Mouse (Mus musculus) lung, adult 2 months (tissue): ENCODE results near the gene Mpped2. TPM values are rescaled to one million over a fixed set of nuclear protein-coding genes. Genes with fewer than 3 reads are reported as not detected.

Source experiments
- DNase-seq: peaks from one replicate; pipeline ENCODE4 v3.0.0; 2022
- H3K4me1 ChIP-seq: fragments of 200-500 bp; 2 replicates; pipeline ENCODE4 v1.6.1; 2011; ENCODE audit warnings: low read length; ENCODE audit not compliant: control insufficient read depth, insufficient read depth
- H3K4me3 ChIP-seq: fragments of 200-500 bp; replicated peaks from 2 replicates; pipeline ENCODE3; 2011; ENCODE audit warnings: low read depth, mild to moderate bottlenecking, control low read depth, low read length; ENCODE audit errors: extremely low read depth
- CTCF ChIP-seq: fragments of 200-500 bp; IDR thresholded peaks from 2 replicates; pipeline ENCODE4 v1.5.1; 2011; ENCODE audit warnings: mild to moderate bottlenecking, low read length, control low read depth; ENCODE audit not compliant: insufficient read depth
- POLR2A ChIP-seq: fragments of 200-500 bp; IDR thresholded peaks from 2 replicates; pipeline ENCODE4 v1.6.1; 2011; ENCODE audit warnings: low read depth, mild to moderate bottlenecking, control low read depth, low read length, borderline replicate concordance; ENCODE audit errors: extremely low read depth
- WGBS: fragments of 180-500 bp; shearing (Covaris S2); methylation state at CpG from one replicate; pipeline ENCODE4 v1.1.7; 2018; 5-methylcytosine and 5-hydroxymethylcytosine counted together
- polyA plus RNA-seq: library from polyadenylated mRNA; depleted of rRNA; stranded (reverse); fragments of >200 nt; gene quantifications from 2 replicates; pipeline ENCODE4 v1.2.3, GENCODE M21; 2012

The Mpped2 gene
- polyA plus RNA-seq, 1 experiment: 2.4 TPM

DNA sequence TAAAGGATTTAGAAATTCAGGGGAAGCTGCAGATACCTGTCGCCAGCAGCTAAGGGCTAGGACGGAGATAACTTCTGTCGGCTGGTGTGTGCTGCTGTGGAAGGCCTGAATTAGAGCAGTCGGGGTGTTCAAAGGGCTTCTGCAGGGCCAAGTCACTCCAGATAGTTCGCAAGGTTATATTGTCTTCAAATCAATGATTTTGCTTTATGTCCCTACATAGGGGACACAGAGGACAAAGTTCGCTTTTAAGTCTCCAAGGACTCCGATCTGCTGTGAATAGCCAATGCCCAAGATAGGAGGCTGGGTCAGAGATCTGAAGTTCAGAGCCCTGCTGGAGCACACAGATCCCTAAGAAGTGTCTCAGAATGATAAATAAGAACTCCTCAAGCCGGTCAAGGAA, 190.3 kb downstream of the Mpped2 start:
- no peak overlapping the region for H3K4me3 ChIP-seq
- no peaks in the 10 kb centered on the region for H3K4me1 ChIP-seq
- 78% methylated on average over 8 of the region's 8 CpGs for WGBS
- DNase-seq: no peak
- TF ChIP-seq CTCF: no peak
- TF ChIP-seq POLR2A: no peak

DNA sequence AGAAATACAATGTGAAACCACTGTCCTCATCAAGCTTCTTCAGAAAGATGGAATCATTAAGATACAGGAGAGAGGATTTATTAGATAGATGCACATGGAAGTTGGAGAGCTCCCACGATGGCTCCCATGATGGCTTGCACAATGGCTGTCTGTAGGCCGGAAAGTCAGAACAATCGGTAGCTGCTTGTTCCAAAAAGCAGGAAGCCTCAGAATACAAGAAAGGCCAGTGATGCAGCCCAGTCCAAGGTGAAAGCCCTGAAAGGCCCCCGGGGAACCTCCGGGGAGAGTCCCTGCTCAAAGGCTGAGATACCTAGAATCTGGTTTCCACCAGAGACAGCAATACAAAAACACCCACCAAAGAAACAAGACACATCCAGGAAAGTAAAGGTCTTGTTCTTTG, 195.1 kb downstream of the Mpped2 start:
- no peak for TF ChIP-seq POLR2A
- TF ChIP-seq CTCF: no peak
- H3K4me1 ChIP-seq: no peaks in the 10 kb centered on the region; the same call in 1 of the 2 replicates
- WGBS: 83% methylated on average over 5 of the region's 5 CpGs
- H3K4me3 ChIP-seq: no peak overlapping the region
- DNase-seq: no peak

DNA sequence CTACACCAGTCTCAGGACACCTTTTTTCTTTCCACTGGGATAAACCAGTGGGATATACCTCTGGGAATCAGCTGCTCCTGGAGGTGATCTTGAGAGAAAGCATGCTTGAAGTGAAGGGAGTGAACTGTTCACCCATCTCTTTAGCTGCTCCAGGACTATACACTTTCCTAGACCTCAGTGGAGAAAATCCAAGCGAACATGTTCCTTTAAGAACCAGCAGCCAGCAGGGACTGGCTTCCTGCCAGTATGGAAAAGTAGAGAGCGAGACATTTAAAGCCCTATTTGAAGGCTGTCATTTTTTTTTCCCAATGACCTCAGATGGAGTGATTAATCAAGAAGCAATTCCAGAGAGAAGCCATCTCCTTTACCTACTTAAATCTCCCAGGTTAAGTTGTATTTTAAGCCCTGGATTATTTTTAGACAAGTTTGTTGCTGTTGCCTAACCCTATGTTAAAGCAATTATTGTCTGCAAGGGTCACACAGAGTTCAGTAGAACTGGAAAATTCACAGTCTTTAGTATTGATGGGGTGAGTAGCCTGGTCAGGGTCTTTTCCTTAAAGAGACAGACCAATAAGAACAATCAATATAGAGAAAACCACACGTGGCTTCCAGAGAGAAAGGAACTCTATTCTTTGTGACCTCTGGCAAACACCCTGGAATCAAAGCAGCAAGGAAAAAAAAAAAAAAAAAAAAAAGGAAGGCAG, 196.4 kb downstream of the Mpped2 start:
- Histone ChIP-seq H3K4me1 (no peaks in the 10 kb centered on the region; the same call in 1 of the 2 replicates), H3K4me3 (no peak overlapping the region)
- WGBS: 12% methylated on average over 3 of the region's 3 CpGs
- TF ChIP-seq POLR2A (no peak), CTCF (no peak)
- DNase-seq: no peak

DNA sequence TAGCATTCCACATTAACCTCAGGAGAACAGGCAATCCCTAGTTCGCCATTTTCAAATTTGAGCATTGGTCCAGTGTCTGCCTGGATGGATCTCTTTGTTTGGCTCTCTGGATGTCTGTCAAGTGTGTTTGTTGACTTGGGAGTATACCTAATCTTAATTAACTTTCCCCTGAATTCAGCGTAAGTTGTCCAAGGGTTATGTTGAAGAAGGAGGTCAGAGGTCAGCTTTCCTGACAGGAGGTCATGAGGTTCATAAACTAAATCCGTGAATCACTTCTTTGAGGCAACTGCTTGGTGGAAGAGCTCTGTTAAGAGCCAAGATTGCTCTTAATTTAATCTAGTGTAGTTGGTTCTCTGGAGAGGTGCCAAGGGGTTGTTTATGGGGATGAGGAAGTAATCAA, 200.3 kb downstream of the Mpped2 start:
- no peak for DNase-seq
- Histone ChIP-seq H3K4me1 (no peaks in the 10 kb centered on the region; the same call in 1 of the 2 replicates), H3K4me3 (no peak overlapping the region)
- WGBS: 64% methylated on average over 3 of the region's 3 CpGs
- TF ChIP-seq CTCF (no peak), POLR2A (no peak)

DNA sequence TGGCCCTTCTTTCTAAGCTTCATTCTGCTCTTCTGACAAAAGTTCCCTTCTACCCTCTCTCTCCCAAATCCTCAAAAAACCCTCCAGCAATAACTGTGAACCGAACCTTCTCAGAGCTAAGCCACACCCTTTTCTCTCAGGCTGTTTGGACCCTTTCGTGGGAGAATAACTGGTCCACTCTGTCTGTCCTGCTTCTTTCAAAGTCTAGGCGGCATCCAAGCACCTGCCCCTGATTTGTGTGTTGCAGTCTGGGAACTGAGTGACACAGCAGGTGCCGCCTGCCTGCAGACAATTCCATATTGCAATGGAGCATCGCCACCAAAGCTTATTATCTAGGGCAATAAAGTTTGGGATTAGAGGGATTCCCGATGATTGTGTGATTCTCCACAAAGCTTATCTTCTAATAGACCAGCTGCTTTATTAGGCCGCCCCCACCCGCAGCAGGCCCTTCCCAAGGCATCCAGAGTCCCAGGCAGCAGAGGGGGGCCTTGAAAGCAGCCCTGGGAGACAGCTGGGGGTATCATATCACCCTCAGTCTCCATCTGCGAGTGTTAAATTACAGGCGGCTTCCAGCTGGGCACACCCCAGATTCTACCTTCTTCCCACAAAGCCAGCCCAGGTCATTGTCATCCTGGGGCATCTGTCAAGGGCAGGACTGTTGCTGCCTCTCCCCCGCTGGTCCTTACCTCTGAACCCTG, 202.4 kb downstream of the Mpped2 start:
- DNase-seq: no peak
- TF ChIP-seq CTCF: no peak
- TF ChIP-seq POLR2A: no peak
- 60% methylated on average over 11 of the region's 11 CpGs for WGBS
- H3K4me1 ChIP-seq: no peaks in the 10 kb centered on the region
- H3K4me3 ChIP-seq: no peak overlapping the region

DNA sequence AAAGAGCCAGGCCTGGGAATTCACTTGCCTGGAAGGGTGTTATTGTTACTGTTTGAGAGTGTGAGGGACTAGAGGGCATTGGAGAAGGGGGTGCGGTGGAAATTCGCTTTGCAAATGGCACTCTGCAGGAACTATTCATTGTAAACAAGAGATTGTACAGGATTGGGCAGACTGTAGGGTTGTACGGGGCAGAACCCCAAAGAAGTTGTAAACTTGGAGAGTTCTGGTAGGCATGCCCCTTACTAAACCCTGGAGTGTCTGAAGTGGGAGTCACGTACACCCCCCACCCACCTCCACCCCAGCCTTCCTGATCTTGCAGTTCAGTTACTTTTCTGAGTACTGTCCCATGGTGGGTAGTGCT, 202.9 kb downstream of the Mpped2 start:
- TF ChIP-seq CTCF (no peak), POLR2A (no peak)
- no peak for DNase-seq
- Histone ChIP-seq H3K4me1 (no peaks in the 10 kb centered on the region), H3K4me3 (no peak overlapping the region)
- 60% methylated on average over 4 of the region's 4 CpGs for WGBS

DNA sequence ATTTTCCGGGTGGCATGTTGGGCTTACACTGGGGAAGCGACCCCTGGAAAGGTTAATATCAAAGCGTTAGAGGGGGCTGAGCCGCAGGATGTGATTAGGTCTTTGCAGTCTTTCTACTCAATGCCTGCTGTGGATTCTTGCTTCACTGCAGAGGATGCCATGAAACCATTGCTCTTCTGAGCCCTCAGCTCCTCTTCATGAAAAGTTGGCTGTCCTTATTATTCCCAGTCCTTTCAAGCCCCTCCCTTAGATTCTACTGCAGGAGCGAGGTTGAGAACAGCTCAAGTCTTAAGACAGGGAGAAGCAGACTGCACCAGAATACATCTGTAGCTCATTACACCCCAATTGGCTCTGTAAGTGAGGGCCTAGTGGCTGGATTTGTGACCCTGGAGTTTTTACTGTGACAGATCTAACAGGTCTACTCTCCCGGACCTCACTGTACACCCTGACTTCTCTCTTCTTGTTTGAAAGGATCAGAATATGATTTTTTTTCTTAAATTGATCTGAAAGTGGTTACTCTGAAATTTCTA, 218.9 kb downstream of the Mpped2 start:
- DNase-seq: no peak
- 88% methylated on average over 6 of the region's 6 CpGs for WGBS
- no peaks in the 10 kb centered on the region for H3K4me1 ChIP-seq
- no peak for TF ChIP-seq POLR2A
- TF ChIP-seq CTCF: no peak
- H3K4me3 ChIP-seq: no peak overlapping the region
